Mouse (Mus musculus) forebrain, embryonic 16.5 days (tissue): ENCODE measurements at regions not wholly inside any gene's neighbourhood (a gene's known extent, or its start where the extent isn't known, plus 50 kb on each side); places are given as distances from the start of the nearest gene placed in this dataset.
A peak's percentile ranks its signal among the peaks of the same experiment; 100 is the strongest.

Experiments used
- ATAC-seq: fragments of 200-750 bp; cut with Nextera tagmentation; 2 replicates; pipeline ENCODE4 v1.8.0; 2017; ENCODE audit warnings: mild to moderate bottlenecking, moderate library complexity
- H3K27ac ChIP-seq: fragments of 300-500 bp; sonication (generic); 2 replicates; pipeline ENCODE4 v1.5.1; 2014; ENCODE audit warnings: low read length, control low read depth
- H3K27me3 ChIP-seq: fragments of 300-500 bp; sonication (generic); replicated peaks from 2 replicates; pipeline ENCODE4 v1.6.1; 2014; ENCODE audit warnings: low read length; ENCODE audit not compliant: control insufficient read depth, insufficient read depth
- H3K36me3 ChIP-seq: fragments of 300-500 bp; sonication (generic); 2 replicates; pipeline ENCODE4 v1.6.1; 2014; ENCODE audit not compliant: control insufficient read depth, insufficient read depth
- H3K4me1 ChIP-seq: fragments of 300-500 bp; sonication (generic); replicated peaks from 2 replicates; pipeline ENCODE4 v1.6.1; 2014; ENCODE audit warnings: low read length; ENCODE audit not compliant: control insufficient read depth, insufficient read depth
- H3K4me2 ChIP-seq: fragments of 300-500 bp; sonication (generic); 2 replicates; pipeline ENCODE4 v1.6.1; 2014; ENCODE audit warnings: mild to moderate bottlenecking, low read length, control low read depth
- H3K4me3 ChIP-seq: fragments of 300-500 bp; sonication (generic); replicated peaks from 2 replicates; pipeline ENCODE4 v1.5.1; 2014; ENCODE audit warnings: mild to moderate bottlenecking, low read length, control low read depth
- H3K9ac ChIP-seq: fragments of 300-500 bp; sonication (generic); replicated peaks from 2 replicates; pipeline ENCODE4 v1.6.1; 2014; ENCODE audit warnings: low read depth, low read length, control low read depth
- H3K9me3 ChIP-seq: fragments of 300-500 bp; sonication (generic); 2 replicates; pipeline ENCODE4 v1.6.1; 2016; ENCODE audit warnings: low read length; ENCODE audit not compliant: control insufficient read depth
- WGBS: fragments of 180-500 bp; shearing (Covaris S2); extraction: QIAGEN DNeasy Blood & Tissue Kit; methylation state at CpG from one replicate; pipeline ENCODE4 v1.1.7; 2014; 5-methylcytosine and 5-hydroxymethylcytosine counted together

- Histone ChIP-seq H3K9me3 (no peaks in the 10 kb centered on the region), H3K27me3 (no peaks in the 10 kb centered on the region), H3K27ac (peak overlapping the region; percentile 43), H3K4me2 (no peak overlapping the region), H3K4me1 (peaks cover 5% of the 10 kb centered on the region), H3K9ac (no peak overlapping the region), H3K36me3 (no peaks in the 10 kb centered on the region), H3K4me3 (no peak overlapping the region)
- WGBS = 58% methylated on average over 15 of the region's 15 CpGs
- ATAC-seq = peak; percentile 87
Observed at GRCm38 (mm10) chr3:63582717-63583696, 99.3 kb upstream of the Gm34302 start.

DNA sequence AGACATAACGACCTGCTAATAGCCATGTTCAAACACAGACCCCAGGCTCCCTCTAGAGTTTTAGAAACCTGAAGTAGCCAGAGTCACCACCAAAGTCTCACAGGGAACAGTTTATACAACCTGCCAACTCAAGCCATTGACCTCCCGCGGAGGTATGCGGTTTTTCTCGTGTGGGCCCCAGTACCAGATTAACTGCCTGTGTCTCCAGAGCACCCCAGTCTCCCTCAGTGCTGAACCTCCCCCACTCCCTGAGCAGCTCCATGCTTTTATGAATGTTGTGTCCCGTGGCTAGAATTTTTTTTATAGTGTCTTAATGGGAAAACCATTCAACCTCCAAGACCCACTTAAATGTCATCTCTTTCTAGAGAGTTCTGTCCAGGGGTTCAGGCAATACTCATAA lies 98.5 kb upstream of the Gm34302 start:
- H3K36me3 ChIP-seq = no peaks in the 10 kb centered on the region
- no peak overlapping the region for H3K4me3 ChIP-seq
- H3K4me2 ChIP-seq = no peak overlapping the region
- ATAC-seq = no peak
- no peak overlapping the region for H3K9ac ChIP-seq
- WGBS = 61% methylated on average over 6 of the region's 6 CpGs
- H3K27ac ChIP-seq = no peak overlapping the region
- peaks cover 5% of the 10 kb centered on the region for H3K4me1 ChIP-seq
- H3K9me3 ChIP-seq = no peaks in the 10 kb centered on the region
- H3K27me3 ChIP-seq = no peaks in the 10 kb centered on the region

- Histone ChIP-seq H3K27ac (no peak overlapping the region), H3K9ac (no peak overlapping the region), H3K4me3 (no peak overlapping the region), H3K27me3 (no peaks in the 10 kb centered on the region), H3K4me1 (0 out of 2 replicates have a peak, but pooled peaks cover 3% of the 10 kb centered on the region), H3K4me2 (no peak overlapping the region), H3K9me3 (no peaks in the 10 kb centered on the region), H3K36me3 (no peaks in the 10 kb centered on the region)
- peak; percentile 89 for ATAC-seq
- WGBS = 42% methylated on average over 7 of the region's 7 CpGs
Observed at GRCm38 (mm10) chr3:63570607-63571353, 87.1 kb upstream of the Gm34302 start.

GRCm38 (mm10) chr3:63570082-63570481 lies 86.4 kb upstream of the Gm34302 start:
- Histone ChIP-seq H3K4me1 (0 out of 2 replicates have a peak, but pooled peaks cover 3% of the 10 kb centered on the region), H3K27me3 (no peaks in the 10 kb centered on the region), H3K36me3 (no peaks in the 10 kb centered on the region), H3K27ac (no peak overlapping the region), H3K4me3 (no peak overlapping the region), H3K4me2 (no peak overlapping the region), H3K9ac (no peak overlapping the region), H3K9me3 (no peaks in the 10 kb centered on the region)
- peak; percentile 53; the same call in 1 of the 2 replicates for ATAC-seq
- WGBS = 78% methylated on average over 1 of the region's 1 CpGs

GRCm38 (mm10) chr3:63569004-63569596 lies 85.4 kb upstream of the Gm34302 start:
- no peaks in the 10 kb centered on the region for H3K9me3 ChIP-seq
- H3K36me3 ChIP-seq = no peaks in the 10 kb centered on the region
- H3K27ac ChIP-seq = no peak overlapping the region
- no peak overlapping the region for H3K4me2 ChIP-seq
- H3K4me1 ChIP-seq = no peaks in the 10 kb centered on the region
- H3K4me3 ChIP-seq = no peak overlapping the region
- WGBS = 61% methylated on average over 7 of the region's 7 CpGs
- no peak for ATAC-seq
- no peak overlapping the region for H3K9ac ChIP-seq
- no peaks in the 10 kb centered on the region for H3K27me3 ChIP-seq

DNA sequence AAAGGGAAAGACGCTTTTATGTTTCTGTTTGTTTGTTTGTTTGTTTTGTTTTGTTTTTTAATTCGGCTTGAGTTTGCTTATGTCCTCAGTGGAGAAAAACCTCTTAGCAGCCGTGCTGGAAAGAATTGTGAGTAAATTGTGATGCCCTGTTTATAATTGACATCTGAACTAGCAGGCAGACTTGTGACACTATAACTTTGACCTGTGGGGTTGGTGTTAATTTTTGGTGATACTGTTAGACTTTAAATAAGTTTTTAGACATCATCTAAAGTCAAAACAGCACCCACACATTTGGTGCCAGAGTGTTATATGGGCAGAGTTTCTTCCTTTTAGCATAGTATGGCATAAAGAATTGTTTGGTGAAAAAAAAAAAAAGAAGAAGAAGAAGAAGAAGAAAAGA lies 84.0 kb upstream of the Gm34302 start:
- no peak for ATAC-seq
- Histone ChIP-seq H3K4me3 (no peak overlapping the region), H3K27ac (no peak overlapping the region), H3K36me3 (no peaks in the 10 kb centered on the region), H3K4me1 (no peaks in the 10 kb centered on the region), H3K9me3 (no peaks in the 10 kb centered on the region), H3K4me2 (no peak overlapping the region), H3K27me3 (no peaks in the 10 kb centered on the region), H3K9ac (no peak overlapping the region)
- 91% methylated on average over 3 of the region's 3 CpGs for WGBS

DNA sequence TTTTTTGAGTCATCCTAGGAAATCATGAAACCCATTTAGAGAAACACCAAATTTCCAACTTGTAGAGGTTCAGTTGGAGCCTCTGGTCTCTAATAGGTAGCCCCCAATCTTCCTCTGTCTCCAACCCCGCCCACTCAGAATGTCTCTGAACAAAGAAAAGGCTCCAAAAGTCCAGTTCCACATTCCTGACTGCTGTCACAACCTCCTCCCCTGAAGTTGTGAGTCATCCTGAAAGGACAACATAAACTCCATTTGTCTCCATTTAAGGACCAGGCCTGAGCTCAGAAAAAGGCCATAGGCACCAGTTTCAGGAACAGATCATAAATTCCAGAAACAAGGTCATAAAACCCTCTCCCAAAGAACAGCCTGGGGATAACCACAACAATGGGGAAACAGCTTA lies 79.4 kb upstream of the Gm34302 start:
- H3K4me3 ChIP-seq = no peak overlapping the region
- no peak for ATAC-seq
- H3K27ac ChIP-seq = no peak overlapping the region
- H3K9ac ChIP-seq = no peak overlapping the region
- H3K27me3 ChIP-seq = no peaks in the 10 kb centered on the region
- H3K4me1 ChIP-seq = no peaks in the 10 kb centered on the region
- H3K9me3 ChIP-seq = no peaks in the 10 kb centered on the region
- no peak overlapping the region for H3K4me2 ChIP-seq
- H3K36me3 ChIP-seq = no peaks in the 10 kb centered on the region
- WGBS = 69% methylated on average over 1 of the region's 1 CpGs

DNA sequence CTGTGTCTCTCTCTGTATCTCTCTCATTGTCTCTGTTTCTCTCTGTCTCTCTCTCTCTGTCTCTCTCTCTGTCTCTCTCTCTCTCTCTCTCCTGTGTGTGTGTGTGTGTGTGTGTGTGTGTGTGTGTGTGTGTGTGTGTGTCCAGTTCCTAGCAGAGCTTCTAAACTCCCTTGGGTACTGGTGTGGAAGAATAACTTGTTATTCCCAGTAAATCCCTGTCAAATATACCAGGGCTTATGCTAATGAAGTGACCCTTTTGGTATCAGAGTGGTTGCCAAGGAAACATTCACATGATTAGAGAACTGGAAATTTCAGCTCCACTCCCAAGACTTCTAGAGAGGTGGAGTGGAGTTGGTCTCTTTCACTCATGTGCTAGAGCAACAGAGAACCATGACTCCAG lies 78.9 kb upstream of the Gm34302 start:
- Histone ChIP-seq H3K9ac (no peak overlapping the region), H3K4me3 (no peak overlapping the region), H3K4me2 (no peak overlapping the region), H3K27ac (no peak overlapping the region), H3K36me3 (no peaks in the 10 kb centered on the region), H3K27me3 (no peaks in the 10 kb centered on the region), H3K4me1 (no peaks in the 10 kb centered on the region), H3K9me3 (no peaks in the 10 kb centered on the region)
- no peak for ATAC-seq

DNA sequence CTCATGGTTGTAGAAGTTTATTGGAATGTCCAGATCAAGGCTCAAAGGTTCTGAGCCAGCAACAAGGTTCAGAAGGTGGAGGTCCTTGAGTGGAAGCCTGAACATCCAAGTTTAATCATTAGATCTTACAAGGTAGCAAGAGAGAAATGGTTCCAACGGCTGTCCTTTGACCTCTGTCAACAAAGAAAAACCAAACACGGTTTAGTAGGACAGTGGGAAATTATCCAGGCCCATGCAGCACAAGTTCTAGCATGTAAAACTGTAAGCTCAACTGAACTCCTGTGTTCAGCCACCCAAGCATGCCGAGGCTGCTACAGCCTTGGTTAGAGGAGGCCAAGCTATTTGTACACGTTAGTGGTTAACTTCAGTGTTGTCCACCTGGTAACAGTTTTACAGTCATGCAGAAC lies 77.1 kb upstream of the Gm34302 start:
- Histone ChIP-seq H3K9ac (no peak overlapping the region), H3K4me3 (no peak overlapping the region), H3K9me3 (no peaks in the 10 kb centered on the region), H3K27ac (no peak overlapping the region), H3K36me3 (no peaks in the 10 kb centered on the region), H3K4me1 (no peaks in the 10 kb centered on the region), H3K4me2 (no peak overlapping the region), H3K27me3 (no peaks in the 10 kb centered on the region)
- no peak for ATAC-seq
- WGBS = 90% methylated on average over 4 of the region's 4 CpGs
